Mouse (Mus musculus): ENCODE data around the gene Fam189b.
A peak's percentile ranks its signal among the peaks of the same experiment; 100 is the strongest.
"Not testable (repeated sequence)": the region's sequence is repeated elsewhere in the genome, so short reads cannot be mapped to it uniquely, and the experiment has no call there.

Fam189b gene

GRCm38 (mm10) chr3:89183058-89183958, at the start of gene Fam189b:
Gene Fam189b, plus strand, starts transcription at chr3:89183143.
- DNase-seq (ENCODE audit: low spot score in 2 of 2): peak in 1 of 2 experiments; percentile 72

DNA sequence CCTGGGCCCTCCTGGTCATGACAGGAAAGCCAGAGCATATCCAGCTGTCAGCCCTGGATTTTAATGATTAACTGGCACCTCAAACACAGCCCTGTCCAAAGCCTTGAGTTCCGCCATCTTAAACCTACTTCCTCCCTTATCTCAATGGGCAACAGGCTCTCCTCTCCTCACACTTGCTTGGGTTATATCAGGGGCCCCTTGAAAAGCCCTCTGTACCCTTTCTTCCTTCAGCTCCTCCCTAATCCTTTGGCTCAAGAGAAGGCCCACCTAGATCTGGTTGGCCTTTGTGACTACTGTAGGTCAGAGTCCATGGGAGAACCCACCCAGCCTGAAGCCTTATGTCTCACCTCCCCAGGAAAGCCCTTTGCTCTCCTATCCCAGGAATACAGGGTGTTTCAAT, 49.2 kb upstream of the Fam189b start:
- DNase-seq (ENCODE audit: low spot score in 2 of 2): no peak

- DNase-seq (ENCODE audit: low spot score in 2 of 2): no peak
Measured at GRCm38 (mm10) chr3:89135958-89136357, 47.0 kb upstream of the Fam189b start, which contains the start of gene Pklr. Gene Pklr, plus strand, starts transcription at chr3:89136142.

DNA sequence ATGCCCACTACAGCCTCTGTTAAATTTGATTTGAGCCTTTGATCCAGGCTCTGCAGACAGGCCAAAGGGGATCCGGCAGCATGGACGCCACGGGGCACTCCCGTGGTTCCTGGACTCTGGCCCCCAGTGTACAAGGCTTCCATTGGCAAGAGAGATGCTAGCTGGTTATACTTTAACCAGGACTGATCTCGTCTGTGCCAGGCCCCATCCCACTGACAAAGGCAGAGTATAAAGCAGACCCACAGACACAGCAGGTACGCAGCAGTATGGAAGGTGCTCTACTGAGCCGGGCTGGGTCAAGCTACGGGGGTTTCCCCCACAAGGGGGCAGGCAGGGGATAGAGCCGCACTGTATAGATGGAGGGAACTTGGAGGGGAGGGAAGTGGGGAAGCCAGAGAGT, 46.6 kb upstream of the Fam189b start:
- peak; percentile 46 to 57 for DNase-seq (ENCODE audit: low spot score in 2 of 2)

GRCm38 (mm10) chr3:89144821-89145220, 38.1 kb upstream of the Fam189b start:
- DNase-seq (ENCODE audit: low spot score in 2 of 2): no peak

DNA sequence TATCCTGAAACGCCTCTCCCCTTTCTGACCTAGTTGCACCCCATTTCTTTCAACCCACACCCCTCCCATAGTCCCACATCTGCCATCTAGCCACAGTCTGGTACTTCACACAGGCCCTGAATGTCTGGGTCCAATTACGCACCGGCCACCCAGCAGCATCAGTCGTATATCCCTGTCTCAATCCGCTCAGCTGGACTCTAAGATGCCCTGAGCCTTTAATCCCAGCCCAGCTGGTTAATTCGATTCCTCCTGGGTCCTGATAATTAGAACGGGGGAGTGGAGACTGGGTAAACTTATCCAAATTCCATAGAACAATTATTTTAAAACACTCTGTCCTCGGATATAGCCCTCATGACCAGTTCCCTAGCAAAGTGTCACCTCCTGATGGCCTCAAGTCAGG, 37.4 kb upstream of the Fam189b start:
- DNase-seq (ENCODE audit: low spot score in 2 of 2): no peak

- no peak for DNase-seq (ENCODE audit: low spot score in 2 of 2)
Measured at GRCm38 (mm10) chr3:89147101-89147978, 35.6 kb upstream of the Fam189b start.

DNA sequence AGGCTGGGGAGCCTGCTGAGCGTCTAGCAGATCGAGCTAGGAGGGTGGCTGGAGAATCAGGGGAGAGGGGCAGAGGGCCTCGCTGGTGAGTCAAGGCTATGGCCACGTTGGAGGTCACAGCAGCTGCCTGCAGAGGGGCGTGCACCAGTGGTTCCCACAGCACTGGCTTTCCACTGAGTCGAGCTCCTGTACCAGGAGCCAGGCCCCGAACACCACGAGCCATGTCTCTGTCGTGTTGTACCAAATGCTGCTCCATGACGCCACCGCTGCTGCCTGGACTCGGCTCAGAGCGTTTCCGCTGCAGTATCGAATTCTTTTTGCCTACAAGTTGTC, 35.0 kb upstream of the Fam189b start:
- no peak for DNase-seq (ENCODE audit: low spot score in 2 of 2)

DNA sequence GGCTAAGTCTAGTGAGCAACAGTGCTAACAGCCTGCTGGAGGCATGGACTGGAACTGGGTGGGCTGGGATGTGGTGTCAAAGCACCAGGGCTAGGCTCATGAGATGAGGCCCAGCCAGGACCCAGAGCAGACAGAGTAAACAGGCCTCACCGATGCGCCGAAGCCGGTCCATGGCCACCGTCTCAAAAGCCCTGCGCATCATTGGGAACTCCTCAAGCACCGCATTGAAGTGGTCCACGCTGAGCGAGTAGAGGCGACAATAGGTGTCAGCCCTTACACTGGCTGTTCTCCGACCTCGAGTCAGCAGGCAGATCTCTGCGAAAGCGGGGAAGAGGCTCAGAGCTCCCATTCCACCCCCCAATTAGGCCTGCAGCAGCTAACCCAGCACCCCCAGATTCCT, 34.4 kb upstream of the Fam189b start:
- no peak for DNase-seq (ENCODE audit: low spot score in 2 of 2)

DNA sequence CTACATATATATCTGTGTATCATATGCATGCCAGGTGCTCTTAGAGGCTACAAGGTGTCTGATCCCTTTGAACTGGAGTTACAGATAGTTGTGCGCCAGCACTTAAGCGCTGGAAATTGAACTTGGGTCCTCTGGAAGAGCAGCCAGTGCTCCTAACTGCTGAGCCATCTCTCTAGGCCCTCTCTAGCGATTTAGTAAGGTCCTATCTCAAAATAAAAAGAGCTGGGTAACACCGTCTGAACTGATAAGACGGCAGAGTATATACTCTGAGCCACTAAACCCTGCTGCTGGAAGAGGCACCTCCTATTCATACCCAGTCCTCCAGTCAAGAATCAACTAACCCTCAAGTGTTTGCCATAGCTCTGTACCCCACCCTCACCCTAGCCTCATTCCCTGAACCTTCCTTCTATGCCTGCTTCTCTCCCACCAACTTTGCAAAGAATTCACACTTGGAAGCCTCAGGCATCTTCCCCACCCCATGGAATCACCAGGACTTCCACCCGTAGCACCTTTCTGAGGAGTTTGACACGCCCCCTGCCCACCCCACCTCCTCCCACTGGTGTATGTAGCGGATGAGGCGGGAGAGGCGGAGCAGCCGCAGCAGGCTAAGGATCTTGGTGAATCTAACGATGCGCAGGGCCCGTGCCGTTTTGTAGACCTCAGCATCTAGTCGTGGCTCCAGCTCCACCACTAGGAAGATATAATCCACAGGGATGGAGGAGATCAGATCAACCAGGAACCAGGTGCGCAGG, 30.7 kb upstream of the Fam189b start:
- DNase-seq (ENCODE audit: low spot score in 2 of 2): no peak

- DNase-seq (ENCODE audit: low spot score in 2 of 2): no peak
Measured at GRCm38 (mm10) chr3:89156951-89157350, 26.0 kb upstream of the Fam189b start.

GRCm38 (mm10) chr3:89158651-89159050, 24.3 kb upstream of the Fam189b start:
- no peak for DNase-seq (ENCODE audit: low spot score in 2 of 2)

- DNase-seq (ENCODE audit: low spot score in 2 of 2): peak; percentile 49 to 76
Measured at GRCm38 (mm10) chr3:89159211-89159610, 23.7 kb upstream of the Fam189b start.

DNA sequence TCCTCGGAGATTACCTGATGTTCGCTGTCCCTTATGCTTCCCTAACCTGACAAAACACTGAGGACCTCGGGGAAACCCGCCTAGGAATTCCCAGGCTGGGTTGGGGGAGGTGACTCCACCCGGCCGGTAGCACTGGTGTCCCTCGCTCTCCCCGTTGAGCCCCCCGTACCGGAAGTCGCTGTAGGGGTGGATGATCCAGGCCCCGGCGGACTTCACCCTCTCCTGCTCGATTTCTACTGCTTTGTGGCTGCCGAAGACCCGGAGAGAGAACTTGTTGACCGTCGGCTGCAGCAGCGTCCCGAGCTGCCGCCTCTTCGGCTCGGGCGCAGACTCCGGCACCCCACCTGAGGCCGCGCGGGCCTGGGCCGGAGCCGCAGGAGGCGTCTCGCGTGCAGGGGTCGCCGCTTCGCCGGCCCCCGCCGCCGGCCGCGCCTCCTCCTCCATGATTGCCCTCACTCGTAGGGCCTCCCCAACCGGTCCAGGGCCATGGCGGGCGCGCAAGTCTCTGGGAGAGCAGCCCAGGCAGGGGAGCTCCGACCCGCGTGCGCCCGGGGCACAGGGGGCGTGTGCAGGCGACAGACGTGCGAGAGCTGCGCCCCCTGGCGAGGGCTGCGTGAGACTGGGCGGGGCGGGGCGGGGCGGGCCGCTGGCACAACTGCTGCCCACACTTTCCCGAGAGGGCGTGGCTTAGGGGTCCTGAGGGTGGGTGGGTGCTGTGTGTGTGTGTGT, 23.2 kb upstream of the Fam189b start, which contains the start of gene Hcn3:
Hcn3 (minus strand) TSS at position 581 of the 729 bp plus-strand sequence.
- peak; percentile 57 to 82 for DNase-seq (ENCODE audit: low spot score in 2 of 2)

DNA sequence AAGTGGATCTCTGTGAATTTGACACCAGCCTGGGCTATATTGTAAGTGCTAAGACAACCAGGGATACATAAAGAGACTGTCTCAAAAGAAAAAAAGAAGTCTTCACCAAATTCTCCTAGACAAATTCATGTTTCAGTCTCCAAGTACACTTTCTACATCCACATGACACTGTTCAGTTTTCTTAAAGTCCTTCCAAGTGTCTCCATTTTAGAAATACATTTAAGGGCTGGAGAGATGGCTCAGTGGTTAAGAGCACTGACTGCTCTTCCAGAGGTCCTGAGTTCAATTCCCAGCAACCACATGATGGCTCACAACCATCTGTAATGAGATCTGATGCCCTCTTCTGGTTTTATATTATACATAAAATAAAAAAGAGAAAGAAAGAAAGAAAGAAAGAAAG, 21.7 kb upstream of the Fam189b start:
- not testable (repeated sequence) for DNase-seq (ENCODE audit: low spot score in 2 of 2)

DNA sequence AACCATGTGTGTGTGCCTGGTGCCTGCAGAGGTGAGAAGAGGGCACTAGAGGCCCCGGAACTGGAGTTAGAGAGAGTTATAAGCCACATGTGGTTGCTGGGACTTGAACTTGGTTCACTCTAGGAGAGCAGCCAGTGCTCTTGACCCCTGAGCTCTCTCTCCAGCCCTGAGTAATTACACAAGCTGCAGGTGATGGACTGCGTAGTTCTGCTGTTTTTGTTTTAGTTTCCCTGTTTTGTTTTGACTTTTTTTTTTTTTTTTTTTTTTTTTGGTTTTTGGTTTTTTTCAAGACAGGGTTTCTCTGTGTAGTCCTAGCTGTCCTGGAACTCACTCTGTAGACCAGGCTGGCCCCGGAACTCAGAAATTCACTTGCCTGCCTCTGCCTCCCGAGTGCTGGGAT, 21.2 kb upstream of the Fam189b start:
- DNase-seq (ENCODE audit: low spot score in 2 of 2): no peak

DNA sequence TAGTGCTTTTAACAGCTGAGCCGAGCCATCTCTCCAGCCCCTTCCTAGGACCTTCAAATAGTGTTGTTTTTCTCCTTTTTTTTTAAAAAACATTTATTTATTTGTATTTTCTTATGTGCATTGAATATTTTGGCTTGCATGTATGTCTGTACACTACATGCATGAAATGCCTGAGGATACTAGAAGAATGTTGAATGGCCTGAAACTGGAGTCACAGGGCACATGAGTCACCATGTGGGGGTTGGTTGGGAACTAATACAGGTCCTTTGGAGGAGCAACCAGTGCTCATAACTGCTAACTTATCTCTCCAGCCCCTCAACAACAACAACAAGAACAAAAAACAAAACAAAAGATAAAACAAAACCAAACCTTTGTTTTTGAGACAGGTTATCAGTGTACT, 19.8 kb upstream of the Fam189b start:
- DNase-seq (ENCODE audit: low spot score in 2 of 2): no peak

GRCm38 (mm10) chr3:89163643-89164245, 19.2 kb upstream of the Fam189b start:
- no peak for DNase-seq (ENCODE audit: low spot score in 2 of 2)

DNA sequence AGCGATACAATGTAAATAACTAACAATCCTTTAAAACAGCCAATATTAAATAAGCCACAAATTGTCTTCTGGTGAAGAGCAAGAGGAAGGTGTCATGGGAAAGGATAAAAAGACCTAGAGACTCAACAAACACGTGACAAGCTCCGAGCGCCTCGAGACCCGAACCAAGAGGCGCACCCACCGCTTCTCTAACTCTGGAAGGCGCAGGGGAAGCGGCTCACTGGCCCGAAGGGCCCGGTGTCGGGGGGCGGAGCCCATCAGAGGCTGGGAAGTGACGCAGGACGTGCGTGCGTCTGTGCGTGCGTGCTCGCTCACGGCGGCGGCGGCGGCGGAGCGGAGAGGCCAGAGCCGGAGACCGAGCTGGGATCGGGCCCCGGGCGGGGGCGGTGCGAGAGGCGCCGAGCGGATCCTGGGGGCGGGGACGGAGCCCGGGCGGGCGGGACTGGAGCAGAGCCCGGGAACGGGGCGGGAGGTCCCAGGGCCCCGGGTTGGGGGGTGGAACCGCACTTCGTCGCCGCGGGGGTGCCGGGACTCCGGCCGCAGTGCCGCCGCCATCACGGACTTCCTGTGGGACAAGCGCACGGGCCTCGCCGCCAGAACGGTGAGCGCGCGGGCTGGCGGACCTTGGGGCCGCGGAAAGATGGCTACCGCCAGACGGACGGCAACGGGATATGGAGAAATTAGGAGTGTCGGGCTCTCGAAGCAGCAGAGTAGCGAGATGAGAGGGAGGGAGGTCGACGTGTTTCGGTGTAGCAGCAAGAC, 18.3 kb upstream of the Fam189b start, which contains the start of gene Clk2:
Clk2 (plus strand) TSS at position 290 of the 762 bp plus-strand sequence.
- peak; percentile 90 to 96 for DNase-seq (ENCODE audit: low spot score in 2 of 2)
